15 mouse cellular contexts compared by ENCODE assay signal in the genomic region with DNA sequence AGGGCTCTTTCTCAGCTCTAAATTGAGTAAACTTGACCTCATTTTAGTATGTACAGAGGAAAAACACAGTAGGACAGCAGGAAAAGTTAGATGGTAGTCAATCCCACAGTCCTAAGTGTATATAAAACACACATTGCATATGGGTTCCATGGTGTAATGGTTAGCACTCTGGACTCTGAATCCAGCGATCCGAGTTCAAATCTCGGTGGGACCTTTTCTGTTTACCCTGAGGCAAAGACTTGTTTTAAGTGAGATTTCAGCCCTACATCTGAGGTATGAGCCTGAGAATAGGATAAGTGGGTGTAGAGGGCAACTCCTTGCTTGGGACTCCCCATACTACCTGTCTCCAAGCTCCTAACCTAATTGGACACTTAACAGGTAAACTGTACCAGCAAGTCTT. TPM values are rescaled to one million over a fixed set of nuclear protein-coding genes. Genes with fewer than 3 reads are reported as not detected.
DNase-seq lines count a peak whose midpoint lies in the region; ATAC-seq and TF ChIP-seq lines count a peak whose summit lies in the region.
"Had no signal": no experiment of that assay in that cellular context is flagged by ENCODE, and none has a peak within 500 bp of the region (broad histone marks: within the 10 kb centered on the region; RNA-seq: fewer than 3 reads in every experiment).

No protein-coding gene starts in this region.

- no peak for TF ChIP-seq EP300 in MEL (IDR thresholded peaks at IDR 0.05; ENCODE audit: low read depth in 1 of 2, low read length in 2 of 2)

- peaks cover 20% of the 10 kb centered on the region for H3K27me3 ChIP-seq in intestine, embryonic 15.5 days (replicated peaks)
- peaks cover 25% of the 10 kb centered on the region for H3K27me3 ChIP-seq in intestine, postnatal 0 days (replicated peaks; ENCODE audit: control insufficient read depth, insufficient read depth, low read length)
- H3K27me3 ChIP-seq in MEL (ENCODE audit: control insufficient read depth in 1 of 2, insufficient read depth in 2 of 2, low read length in 2 of 2): 0 out of 4 replicates have a peak, but pooled peaks cover 0 to 2% of the 10 kb centered on the region in 2 experiments

- H3K27ac ChIP-seq in intestine, embryonic 15.5 days: no peak overlapping the region
- no peak overlapping the region for H3K27ac ChIP-seq in intestine, postnatal 0 days (ENCODE audit: low read depth, low read length)
- H3K27ac ChIP-seq in MEL (ENCODE audit: control insufficient read depth, low read depth, low read length): no peak overlapping the region
- H3K27ac ChIP-seq: embryonic facial prominence, embryonic 12.5 days; forebrain, embryonic 12.5 days; hindbrain, embryonic 12.5 days had no signal

- intact Hi-C loops in left cerebral cortex, postnatal 4 days (cut with DNase I): no loop called here

- H3K36me3 ChIP-seq in intestine, embryonic 15.5 days: no peaks in the 10 kb centered on the region
- H3K36me3 ChIP-seq in intestine, postnatal 0 days (ENCODE audit: control insufficient read depth, insufficient read depth): no peaks in the 10 kb centered on the region
- H3K36me3 ChIP-seq in MEL (ENCODE audit: control insufficient read depth in 1 of 2, insufficient read depth in 2 of 2, low read length in 2 of 2): peaks cover 0 to 15% of the 10 kb centered on the region in 2 experiments; a peak in 2 of 4 replicates
- H3K36me3 ChIP-seq: embryonic facial prominence, embryonic 12.5 days; forebrain, embryonic 12.5 days; hindbrain, embryonic 12.5 days had no signal

- TF ChIP-seq POLR2A in MEL (IDR thresholded peaks at IDR 0.05; ENCODE audit: control insufficient read depth in 1 of 2, insufficient read depth in 1 of 2, low read depth in 1 of 2, low read length in 2 of 2, poor library complexity in 1 of 2): peak in 1 of 2 experiments; percentile 40; a peak in 1 of 4 replicates

- peak; percentile 95 for DNase-seq in MEL (ENCODE audit: low read depth, low spot score)
- peak; percentile 23 for DNase-seq in induced T-regulatory cell, adult 2 months (ENCODE audit: low read depth)
- DNase-seq in spleen, postnatal 36 days (ENCODE audit: low spot score in 2 of 2): no peak
- DNase-seq in left cerebral cortex, postnatal 4 days: no peak
- DNase-seq: cerebellum, adult 2 months; gastrocnemius, postnatal 10 days; kidney, adult 8-10 months; lung, adult 2 months had no signal

- no peak overlapping the region for H3K4me2 ChIP-seq in intestine, embryonic 15.5 days (replicated peaks)
- no peak overlapping the region for H3K4me2 ChIP-seq in intestine, postnatal 0 days (replicated peaks; ENCODE audit: low read depth)
- H3K4me2 ChIP-seq: embryonic facial prominence, embryonic 12.5 days; forebrain, embryonic 12.5 days; hindbrain, embryonic 12.5 days had no signal

- no peak overlapping the region for H3K9ac ChIP-seq in intestine, embryonic 15.5 days
- H3K9ac ChIP-seq in intestine, postnatal 0 days (ENCODE audit: low read depth, low read length): no peak overlapping the region
- H3K9ac ChIP-seq in MEL (ENCODE audit: control insufficient read depth, low read depth, low read length, poor library complexity, severe bottlenecking): peak overlapping the region; percentile 10; the same call in 1 of the 2 replicates
- H3K9ac ChIP-seq: embryonic facial prominence, embryonic 12.5 days; forebrain, embryonic 12.5 days; hindbrain, embryonic 12.5 days had no signal

- H3K79me2 ChIP-seq in MEL (ENCODE audit: control insufficient read depth, insufficient read depth, low read length, poor library complexity): no peaks in the 10 kb centered on the region

- no peak for TF ChIP-seq RAD21 in MEL (IDR thresholded peaks at IDR 0.05; ENCODE audit: low read depth, low read length)

- H3K4me3 ChIP-seq in intestine, embryonic 15.5 days (replicated peaks): no peak overlapping the region
- H3K4me3 ChIP-seq in intestine, postnatal 0 days (ENCODE audit: low read depth, low read length): no peak overlapping the region
- peak overlapping the region in 1 of 2 experiments; percentile 32; a peak in 2 of 4 replicates for H3K4me3 ChIP-seq in MEL (ENCODE audit: control insufficient read depth in 1 of 2, insufficient read depth in 1 of 2, low read depth in 2 of 2, low read length in 2 of 2)
- H3K4me3 ChIP-seq: embryonic facial prominence, embryonic 12.5 days; forebrain, embryonic 12.5 days; hindbrain, embryonic 12.5 days; megakaryocyte, embryonic 14.5 days had no signal

- ATAC-seq in intestine, embryonic 15.5 days: peak; percentile 41; the same call in 1 of the 2 replicates
- ATAC-seq in intestine, postnatal 0 days: no peak
- ATAC-seq in megakaryocyte progenitor cell, adult 5-6 weeks (replicated peaks; ENCODE audit: poor library complexity): peak; percentile 66

- TF ChIP-seq CTCF in intestine, postnatal 0 days (IDR thresholded peaks at IDR 0.05; ENCODE audit: low read depth): no peak
- TF ChIP-seq CTCF in MEL (IDR thresholded peaks at IDR 0.05 in 2 of 3, conservative IDR thresholded peaks at IDR 0.05 in 1 of 3; ENCODE audit: control insufficient read depth in 1 of 3, insufficient read depth in 1 of 3, low read depth in 2 of 3, low read length in 3 of 3, poor library complexity in 1 of 3, severe bottlenecking in 1 of 3): no peak

- 26% methylated on average over 3 of the region's 3 CpGs for WGBS in intestine, embryonic 15.5 days
- 34% methylated on average over 3 of the region's 3 CpGs for WGBS in intestine, postnatal 0 days

- H3K9me3 ChIP-seq in intestine, embryonic 15.5 days: no peaks in the 10 kb centered on the region
- H3K9me3 ChIP-seq in intestine, postnatal 0 days (ENCODE audit: control insufficient read depth): no peaks in the 10 kb centered on the region
- H3K9me3 ChIP-seq in MEL (replicated peaks; ENCODE audit: insufficient read depth, low read length): no peaks in the 10 kb centered on the region
- H3K9me3 ChIP-seq: embryonic facial prominence, embryonic 12.5 days; forebrain, embryonic 12.5 days; hindbrain, embryonic 12.5 days had no signal

- peaks cover 5% of the 10 kb centered on the region for H3K4me1 ChIP-seq in intestine, embryonic 15.5 days (replicated peaks)
- H3K4me1 ChIP-seq in intestine, postnatal 0 days (replicated peaks; ENCODE audit: control insufficient read depth, insufficient read depth, low read length): 0 out of 2 replicates have a peak, but pooled peaks cover 4% of the 10 kb centered on the region
- peaks cover 0 to 20% of the 10 kb centered on the region in 2 experiments; a peak in 3 of 4 replicates for H3K4me1 ChIP-seq in MEL (ENCODE audit: control insufficient read depth in 1 of 2, insufficient read depth in 2 of 2, low read length in 2 of 2)

TF ChIP-seq in MEL, 35 proteins besides CTCF, POLR2A, EP300 and RAD21:
- 0 out of 2 replicates have a peak, but pooled peaks have one; percentile 54 for TF ChIP-seq MYC (IDR thresholded peaks at IDR 0.05; ENCODE audit: low read depth, low read length)
- TF ChIP-seq NELFE (IDR thresholded peaks at IDR 0.05; ENCODE audit: low read depth, low read length): no peak
- peak; percentile 100 for TF ChIP-seq TBP (IDR thresholded peaks at IDR 0.05; ENCODE audit: low read depth, low read length)
- TF ChIP-seq UBTF (IDR thresholded peaks at IDR 0.05; ENCODE audit: borderline replicate concordance, insufficient read depth, low read depth, low read length): peak; percentile 91; the same call in 1 of the 2 replicates
- TF ChIP-seq ZKSCAN1 (IDR thresholded peaks at IDR 0.05; ENCODE audit: low read depth, low read length): peak; percentile 97
- TF ChIP-seq MAFK (IDR thresholded peaks at IDR 0.05; ENCODE audit: borderline replicate concordance, low read depth, low read length): peak; percentile 99

RNA-seq across cellular contexts. Expression of gene BC107364, which starts 27.1 kb away (rescaled TPM):
- polyA plus RNA-seq in intestine, embryonic 15.5 days (2015; fragmentation: Nextera tagmentation; extraction: Ambion mirVana): 0.14 and 0.20 TPM in 2 replicates
- 0.54 and 0.56 TPM in 2 replicates for polyA plus RNA-seq in intestine, postnatal 0 days (2015; fragmentation: Nextera tagmentation; extraction: Ambion mirVana)
- not detected in 2 replicates for total RNA-seq in MEL (2012; rRNA removed)
- under 1 TPM in 1 of 2 experiments, not detected in 1; 0.17 TPM for polyA plus RNA-seq in MEL (2012; ENCODE audit: insufficient read depth in 1 of 2, insufficient read length in 2 of 2, low read depth in 1 of 2, low replicate concordance in 2 of 2, missing spikeins in 1 of 2)
- total RNA-seq in megakaryocyte progenitor cell, adult 5-6 weeks (2015): not detected in 2 replicates
- not detected in 2 replicates for total RNA-seq in megakaryocyte progenitor cell, adult 5-6 weeks (2017)
- not detected for total RNA-seq in left cerebral cortex, postnatal 4 days (2021)
- total RNA-seq: gastrocnemius, postnatal 10 days had no signal
- polyA plus RNA-seq: cerebellum, adult 2 months; forebrain, embryonic 12.5 days; hindbrain, embryonic 12.5 days; lung, adult 2 months had no signal

RNA-seq across cellular contexts. Expression of gene Hfe2, which starts 45.7 kb away (rescaled TPM):
- polyA plus RNA-seq in intestine, embryonic 15.5 days (2015; fragmentation: Nextera tagmentation; extraction: Ambion mirVana): 0.29 and 0.37 TPM in 2 replicates
- polyA plus RNA-seq in intestine, postnatal 0 days (2015; fragmentation: Nextera tagmentation; extraction: Ambion mirVana): 0.07 TPM in 1 of 2 replicates, not detected in the other
- not detected in 2 replicates for total RNA-seq in MEL (2012; rRNA removed)
- not detected for polyA plus RNA-seq in MEL (2012; ENCODE audit: insufficient read depth in 1 of 2, insufficient read length in 2 of 2, low read depth in 1 of 2, low replicate concordance in 2 of 2, missing spikeins in 1 of 2)
- total RNA-seq in megakaryocyte progenitor cell, adult 5-6 weeks (2015): not detected in 2 replicates
- not detected in 2 replicates for total RNA-seq in megakaryocyte progenitor cell, adult 5-6 weeks (2017)
- total RNA-seq in left cerebral cortex, postnatal 4 days (2021): 1 to 10 TPM; 1.1 TPM

Comparison
In these comparisons a context has a peak if more than half of its experiments do, and no peak if none do; other contexts are left out.
1. DNase-seq: peak in MEL (single experiment) and induced T-regulatory cell, adult 2 months (single experiment); none in spleen, postnatal 36 days (0 of 2) and left cerebral cortex, postnatal 4 days (single experiment).